Mouse (Mus musculus): ENCODE measurements at regions not wholly inside any gene's neighbourhood (a gene's known extent, or its start where the extent isn't known, plus 50 kb on each side); places are given as distances from the start of the nearest gene placed in this dataset.
A peak's percentile ranks its signal among the peaks of the same experiment; 100 is the strongest.

GRCm38 (mm10) chr5:119579288-119579687 lies 91.2 kb upstream of the Tbx3 start:
- TF ChIP-seq CTCF (IDR thresholded peaks at IDR 0.05; ENCODE audit: extremely low read depth, insufficient read depth, low read length), result no peak
- no peak for TF ChIP-seq POLR2A (IDR thresholded peaks at IDR 0.05; ENCODE audit: extremely low read depth, insufficient read depth, low read length)
- Histone ChIP-seq H3K4me3 (ENCODE audit: insufficient read depth, low read length) (no peak overlapping the region), H3K27ac (ENCODE audit: insufficient read depth, low read length) (no peak overlapping the region), H3K4me1 (ENCODE audit: control insufficient read depth, insufficient read depth, low read length) (no peaks in the 10 kb centered on the region)

DNA sequence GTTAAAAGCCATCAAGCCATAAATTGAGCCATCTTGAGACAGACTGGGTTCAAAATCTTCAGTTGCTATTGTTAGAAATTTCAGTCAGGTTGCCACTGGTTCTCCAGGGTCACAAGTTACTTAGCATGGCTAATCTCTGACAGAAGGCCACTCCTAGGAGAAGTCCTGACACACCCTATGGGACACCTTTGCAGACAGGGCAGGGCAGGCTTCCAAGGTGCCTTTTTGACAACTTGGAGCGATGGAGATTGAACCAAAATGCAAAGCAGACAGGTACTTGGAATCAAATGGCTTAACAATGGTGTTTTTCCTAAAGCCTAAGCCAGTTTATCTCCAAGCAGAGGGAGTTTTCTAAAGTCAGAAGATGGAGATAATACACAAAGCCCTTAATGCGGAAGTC lies 90.7 kb upstream of the Tbx3 start:
- Histone ChIP-seq H3K4me1 (ENCODE audit: control insufficient read depth, insufficient read depth, low read length) (no peaks in the 10 kb centered on the region), H3K27ac (ENCODE audit: insufficient read depth, low read length) (no peak overlapping the region), H3K4me3 (ENCODE audit: insufficient read depth, low read length) (no peak overlapping the region)
- TF ChIP-seq POLR2A (IDR thresholded peaks at IDR 0.05; ENCODE audit: extremely low read depth, insufficient read depth, low read length) (no peak), CTCF (IDR thresholded peaks at IDR 0.05; ENCODE audit: extremely low read depth, insufficient read depth, low read length) (no peak)

DNA sequence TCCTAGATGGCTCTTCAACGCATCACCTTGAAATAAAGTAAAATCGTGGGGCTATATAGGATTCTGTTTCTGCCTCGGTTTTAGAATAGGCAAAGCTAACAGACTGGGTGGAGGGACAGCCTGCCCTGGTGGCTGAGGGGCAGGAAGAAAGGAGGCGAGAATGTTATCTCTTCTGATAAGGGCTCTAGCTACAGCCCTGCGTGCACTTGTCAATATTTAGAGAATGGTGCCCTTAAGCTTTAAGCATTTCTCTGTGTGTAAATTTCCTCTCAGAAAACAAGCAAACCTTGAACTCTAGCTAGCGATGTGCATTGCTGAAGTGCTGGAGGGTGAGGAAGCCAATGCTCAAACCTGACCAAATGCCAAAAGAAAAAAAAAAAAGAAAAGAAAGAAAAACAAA lies 90.1 kb upstream of the Tbx3 start:
- Histone ChIP-seq H3K27ac (ENCODE audit: insufficient read depth, low read length) (no peak overlapping the region), H3K4me1 (ENCODE audit: control insufficient read depth, insufficient read depth, low read length) (no peaks in the 10 kb centered on the region), H3K4me3 (ENCODE audit: insufficient read depth, low read length) (no peak overlapping the region)
- TF ChIP-seq CTCF (IDR thresholded peaks at IDR 0.05; ENCODE audit: extremely low read depth, insufficient read depth, low read length), result no peak
- TF ChIP-seq POLR2A (IDR thresholded peaks at IDR 0.05; ENCODE audit: extremely low read depth, insufficient read depth, low read length), result no peak

GRCm38 (mm10) chr5:119580798-119581197 lies 89.7 kb upstream of the Tbx3 start:
- Histone ChIP-seq H3K4me1 (ENCODE audit: control insufficient read depth, insufficient read depth, low read length) (no peaks in the 10 kb centered on the region), H3K4me3 (ENCODE audit: insufficient read depth, low read length) (no peak overlapping the region), H3K27ac (ENCODE audit: insufficient read depth, low read length) (no peak overlapping the region)
- TF ChIP-seq POLR2A (IDR thresholded peaks at IDR 0.05; ENCODE audit: extremely low read depth, insufficient read depth, low read length), result no peak
- no peak for TF ChIP-seq CTCF (IDR thresholded peaks at IDR 0.05; ENCODE audit: extremely low read depth, insufficient read depth, low read length)

GRCm38 (mm10) chr5:119584389-119584788 lies 86.1 kb upstream of the Tbx3 start:
- no peak for TF ChIP-seq POLR2A (IDR thresholded peaks at IDR 0.05; ENCODE audit: extremely low read depth, insufficient read depth, low read length)
- no peak for TF ChIP-seq CTCF (IDR thresholded peaks at IDR 0.05; ENCODE audit: extremely low read depth, insufficient read depth, low read length)
- H3K27ac ChIP-seq (ENCODE audit: insufficient read depth, low read length), result no peak overlapping the region

DNA sequence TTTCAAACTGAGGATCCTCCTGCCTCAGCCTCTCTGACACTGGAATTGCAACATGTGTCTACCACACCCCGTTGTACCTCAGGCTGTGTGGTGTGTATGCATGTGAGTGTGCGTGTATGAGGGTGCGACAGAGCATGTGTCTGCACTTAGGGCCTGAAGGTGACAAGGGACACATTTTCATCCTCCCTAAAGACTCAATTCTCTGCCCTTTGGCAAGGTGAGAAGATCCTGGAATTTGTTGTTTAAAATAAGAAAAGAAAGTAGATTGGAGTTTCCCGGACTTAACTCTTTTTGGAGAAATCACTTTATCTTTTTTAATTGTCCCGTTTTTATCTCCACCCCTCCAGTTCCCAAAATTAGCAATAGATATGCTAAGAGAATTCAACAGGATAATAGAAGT lies 85.6 kb upstream of the Tbx3 start:
- Histone ChIP-seq H3K27ac (ENCODE audit: insufficient read depth, low read length) (no peak overlapping the region), H3K4me3 (ENCODE audit: insufficient read depth, low read length) (no peak overlapping the region), H3K4me1 (ENCODE audit: control insufficient read depth, insufficient read depth, low read length) (no peaks in the 10 kb centered on the region)
- TF ChIP-seq POLR2A (IDR thresholded peaks at IDR 0.05; ENCODE audit: extremely low read depth, insufficient read depth, low read length) (no peak), CTCF (IDR thresholded peaks at IDR 0.05; ENCODE audit: extremely low read depth, insufficient read depth, low read length) (no peak)

More at GRCm38 (mm10) chr5:119584389-119584788, 86.1 kb upstream of the Tbx3 start:
- no peaks in the 10 kb centered on the region for H3K4me1 ChIP-seq (ENCODE audit: control insufficient read depth, insufficient read depth, low read length)
- no peak overlapping the region for H3K4me3 ChIP-seq (ENCODE audit: insufficient read depth, low read length)

DNA sequence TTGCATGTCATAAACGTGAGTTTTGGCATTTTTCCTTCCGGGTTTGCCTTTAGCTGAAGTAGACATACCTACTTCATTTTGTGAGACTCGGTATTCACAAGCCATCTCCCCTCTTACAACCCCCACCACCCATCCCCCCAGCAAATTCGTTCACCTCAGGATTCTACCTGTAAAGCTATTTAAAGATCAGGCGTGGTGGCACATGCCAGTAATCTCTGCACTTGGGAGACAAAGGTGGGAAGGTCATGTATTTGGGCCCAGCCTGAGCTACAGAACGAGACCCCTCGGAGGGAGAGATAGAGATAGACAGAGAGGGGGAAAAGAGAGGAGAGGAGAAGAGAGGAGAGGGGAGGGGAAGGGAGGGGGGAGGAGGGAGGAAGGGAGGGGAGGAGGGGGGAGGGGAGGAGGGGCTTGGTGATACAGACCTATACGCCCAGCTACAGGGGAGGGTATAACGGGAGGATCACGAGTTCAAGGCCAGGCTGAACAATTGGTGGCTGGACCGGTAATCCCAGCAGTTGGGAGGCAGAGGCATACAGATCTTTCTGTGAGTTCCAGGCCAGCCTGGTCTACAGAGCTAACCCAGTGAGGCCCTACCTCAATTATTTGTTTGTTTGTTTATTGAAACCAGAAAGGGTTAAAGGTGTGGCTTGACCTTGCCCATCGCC lies 83.9 kb upstream of the Tbx3 start:
- Histone ChIP-seq H3K27ac (ENCODE audit: insufficient read depth, low read length) (0 out of 2 replicates have a peak overlapping the region, but pooled peaks have one; percentile 29), H3K4me3 (ENCODE audit: insufficient read depth, low read length) (no peak overlapping the region), H3K4me1 (ENCODE audit: control insufficient read depth, insufficient read depth, low read length) (no peaks in the 10 kb centered on the region)
- TF ChIP-seq CTCF (IDR thresholded peaks at IDR 0.05; ENCODE audit: extremely low read depth, insufficient read depth, low read length), result no peak
- no peak for TF ChIP-seq POLR2A (IDR thresholded peaks at IDR 0.05; ENCODE audit: extremely low read depth, insufficient read depth, low read length)

DNA sequence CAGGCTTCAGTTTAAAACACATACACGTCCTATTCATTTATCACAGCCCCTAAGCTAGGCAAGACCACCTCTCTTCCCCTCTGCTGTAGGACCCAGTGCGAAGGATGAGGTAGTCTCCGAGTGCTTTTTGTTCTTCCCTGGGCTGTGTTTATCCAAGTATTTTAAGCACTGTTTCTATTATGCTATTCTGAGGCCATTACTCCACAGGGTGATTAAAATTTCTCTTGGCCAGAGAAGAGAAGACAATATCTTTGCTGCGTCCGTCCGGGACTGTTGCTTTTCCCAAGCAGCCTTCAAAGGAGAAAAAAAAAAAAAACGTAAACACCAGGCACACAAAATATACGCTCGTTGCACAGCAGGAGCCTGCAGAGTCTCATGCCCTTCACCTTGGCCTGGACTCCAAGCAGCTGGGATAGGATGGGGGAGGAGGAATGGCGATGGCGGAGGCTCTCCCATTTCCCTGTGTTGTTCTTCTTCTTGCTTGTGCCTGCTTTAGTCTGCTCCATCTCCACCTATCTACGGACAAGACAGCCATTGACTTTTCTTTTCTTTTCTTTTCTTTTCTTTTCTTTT lies 83.1 kb upstream of the Tbx3 start:
- Histone ChIP-seq H3K27ac (ENCODE audit: insufficient read depth, low read length) (0 out of 2 replicates have a peak overlapping the region, but pooled peaks have one; percentile 29), H3K4me1 (ENCODE audit: control insufficient read depth, insufficient read depth, low read length) (no peaks in the 10 kb centered on the region), H3K4me3 (ENCODE audit: insufficient read depth, low read length) (no peak overlapping the region)
- no peak for TF ChIP-seq POLR2A (IDR thresholded peaks at IDR 0.05; ENCODE audit: extremely low read depth, insufficient read depth, low read length)
- TF ChIP-seq CTCF (IDR thresholded peaks at IDR 0.05; ENCODE audit: extremely low read depth, insufficient read depth, low read length), result no peak

- H3K27ac ChIP-seq (ENCODE audit: insufficient read depth, low read length), result no peak overlapping the region
- H3K4me3 ChIP-seq (ENCODE audit: insufficient read depth, low read length), result no peak overlapping the region
- no peak for TF ChIP-seq CTCF (IDR thresholded peaks at IDR 0.05; ENCODE audit: extremely low read depth, insufficient read depth, low read length)
- no peak for TF ChIP-seq POLR2A (IDR thresholded peaks at IDR 0.05; ENCODE audit: extremely low read depth, insufficient read depth, low read length)
- H3K4me1 ChIP-seq (ENCODE audit: control insufficient read depth, insufficient read depth, low read length), result no peaks in the 10 kb centered on the region
Observed at GRCm38 (mm10) chr5:119588340-119589272, 81.9 kb upstream of the Tbx3 start.
